Mouse (Mus musculus): ENCODE measurements around the gene E030018B13Rik.

GRCm38 (mm10) chr7:63913724-63914692, 2.6 kb upstream of the E030018B13Rik start:
- TF ChIP-seq CTCF (IDR thresholded peaks at IDR 0.05; ENCODE audit: low read depth, low read length) (no peak), POLR2AphosphoS5 (IDR thresholded peaks at IDR 0.05; ENCODE audit: insufficient replicate concordance, low read depth, low read length) (no peak), TAL1 (conservative IDR thresholded peaks at IDR 0.05; ENCODE audit: low read depth, low read length) (no peak)
